Mouse (Mus musculus) thymus, adult 2 months (tissue): ENCODE measurements around the gene Iscu. TPM values are rescaled to one million over a fixed set of nuclear protein-coding genes. Genes with fewer than 3 reads are reported as not detected.

ENCODE experiments used
- DNase-seq: peaks from one replicate; pipeline ENCODE4 v3.0.0; 2021
- H3K27ac ChIP-seq: fragments of 200-500 bp; 2 replicates; pipeline ENCODE4 v1.5.1; 2012; ENCODE audit warnings: low read length, control low read depth; ENCODE audit not compliant: control insufficient read depth, insufficient read depth
- H3K27me3 ChIP-seq: fragments of 200-500 bp; 2 replicates; pipeline ENCODE4 v1.6.1; 2012; ENCODE audit warnings: mild to moderate bottlenecking, low read length, moderate library complexity, mixed read lengths; ENCODE audit not compliant: control insufficient read depth, insufficient read depth
- H3K36me3 ChIP-seq: fragments of 200-500 bp; 2 replicates; pipeline ENCODE4 v1.6.1; 2012; ENCODE audit warnings: mild to moderate bottlenecking, low read length, moderate library complexity; ENCODE audit not compliant: control insufficient read depth, insufficient read depth
- H3K4me1 ChIP-seq: fragments of 200-500 bp; replicated peaks from 2 replicates; pipeline ENCODE4 v1.6.1; 2012; ENCODE audit warnings: low read length; ENCODE audit not compliant: control insufficient read depth, insufficient read depth
- H3K4me3 ChIP-seq: fragments of 200-500 bp; 2 replicates; pipeline ENCODE4 v1.5.1; 2012; ENCODE audit warnings: mild to moderate bottlenecking, low read length, control low read depth, moderate library complexity; ENCODE audit not compliant: control insufficient read depth, insufficient read depth
- CTCF ChIP-seq: fragments of 200-500 bp; IDR thresholded peaks from 2 replicates; pipeline ENCODE4 v1.5.1; 2012; ENCODE audit warnings: mild to moderate bottlenecking, control low read depth, low read length, moderate library complexity, borderline replicate concordance; ENCODE audit not compliant: control insufficient read depth, poor library complexity, insufficient read depth; ENCODE audit errors: extremely low read depth
- POLR2A ChIP-seq: fragments of 200-500 bp; IDR thresholded peaks from 2 replicates; pipeline ENCODE4 v1.6.1; 2012; ENCODE audit warnings: mild to moderate bottlenecking, low read length, control low read depth, moderate library complexity; ENCODE audit not compliant: control insufficient read depth, poor library complexity, insufficient read depth; ENCODE audit errors: extremely low read depth
- WGBS: fragments of 180-500 bp; shearing (Covaris S2); methylation state at CpG from one replicate; pipeline ENCODE4 v1.1.7; 2018; 5-methylcytosine and 5-hydroxymethylcytosine counted together
- polyA plus RNA-seq: library from polyadenylated mRNA; depleted of rRNA; stranded (reverse); fragments of >200 nt; gene quantifications from 2 replicates; pipeline ENCODE4 v1.2.3, GENCODE M21; 2012

The Iscu gene
- polyA plus RNA-seq, 1 experiment: 93.7 TPM

DNA sequence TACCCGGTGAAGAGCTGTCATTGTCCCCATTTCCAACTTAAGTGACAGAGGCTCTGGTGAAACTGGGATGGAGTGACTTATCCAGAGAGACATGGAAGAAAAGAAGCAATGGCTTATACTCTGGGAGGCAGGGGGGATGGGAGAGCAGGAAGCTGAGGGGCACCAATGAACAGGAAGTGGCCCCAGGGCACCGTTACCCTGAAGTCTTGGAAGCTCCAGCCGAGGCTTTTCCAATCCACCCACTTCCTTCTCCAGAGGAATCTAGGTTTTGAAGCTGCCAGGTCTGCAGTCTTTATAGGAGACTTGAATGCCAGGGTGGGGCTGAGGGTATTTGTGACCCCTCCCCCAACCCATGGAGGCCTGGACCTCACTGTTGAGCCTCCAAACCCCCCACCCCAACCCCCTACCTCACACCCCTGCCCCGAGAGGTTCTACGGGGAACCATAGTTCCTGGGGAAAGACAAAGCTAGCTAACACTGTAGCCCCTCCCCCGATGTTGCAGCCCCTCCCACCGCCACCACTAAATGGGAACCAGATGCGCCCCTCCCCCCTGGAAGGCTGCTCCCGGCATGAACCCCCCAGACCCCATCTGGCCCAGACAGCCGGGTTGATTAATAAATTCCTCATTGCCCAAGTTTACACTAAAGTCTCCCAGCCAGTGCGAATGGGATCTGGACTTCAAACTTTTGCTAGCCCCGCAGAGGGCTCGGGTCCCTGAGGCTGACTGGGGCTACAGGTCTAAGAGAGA is 24.0 kb downstream of the Iscu start:
- TF ChIP-seq CTCF (no peak), POLR2A (no peak)
- no peaks in the 10 kb centered on the region for H3K36me3 ChIP-seq
- no peaks in the 10 kb centered on the region for H3K27me3 ChIP-seq
- WGBS: 18% methylated on average over 13 of the region's 13 CpGs
- peaks cover 15% of the 10 kb centered on the region for H3K4me1 ChIP-seq
- H3K4me3 ChIP-seq: no peak overlapping the region
- no peak overlapping the region for H3K27ac ChIP-seq
- DNase-seq: no peak

DNA sequence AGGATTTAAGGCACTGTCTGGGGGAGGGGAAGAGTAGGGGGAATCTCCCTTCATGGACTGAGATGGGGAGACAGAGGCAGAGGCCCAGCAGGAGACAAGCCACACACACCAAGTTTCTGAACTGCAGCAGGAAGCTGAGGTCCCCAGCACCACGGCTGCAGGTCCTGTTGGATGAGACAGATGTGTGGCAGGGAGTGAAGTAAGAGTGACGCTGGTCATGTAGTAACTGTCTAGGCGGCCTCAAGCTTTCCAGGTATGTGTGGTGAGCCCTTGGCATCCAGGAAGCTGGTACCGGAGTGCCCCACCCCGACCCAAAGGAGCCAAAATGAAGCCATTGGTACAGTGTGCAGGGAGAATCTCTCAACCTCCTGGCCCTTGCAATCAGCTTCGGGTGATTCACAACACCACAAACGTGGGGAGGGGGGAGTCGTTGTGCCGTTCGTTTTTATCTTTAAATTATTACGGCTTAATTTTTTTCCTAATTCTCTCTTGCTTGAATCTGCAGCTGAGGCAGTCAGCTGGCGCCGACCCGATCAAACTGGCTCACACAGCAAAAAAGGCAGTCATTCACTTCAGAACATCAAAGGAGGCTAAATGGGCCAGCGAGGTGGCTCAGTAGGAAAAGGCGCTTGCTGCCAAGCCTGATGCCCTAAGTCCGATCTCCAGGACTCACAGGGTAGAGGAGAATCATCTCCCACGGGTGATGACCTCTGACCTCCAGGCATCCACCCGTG is 24.8 kb downstream of the Iscu start:
- no peak overlapping the region for H3K4me3 ChIP-seq
- peaks cover 15% of the 10 kb centered on the region for H3K4me1 ChIP-seq
- TF ChIP-seq CTCF: no peak
- TF ChIP-seq POLR2A: no peak
- no peak overlapping the region for H3K27ac ChIP-seq
- no peak for DNase-seq
- H3K27me3 ChIP-seq: no peaks in the 10 kb centered on the region
- WGBS: 49% methylated on average over 19 of the region's 19 CpGs
- no peaks in the 10 kb centered on the region for H3K36me3 ChIP-seq

DNA sequence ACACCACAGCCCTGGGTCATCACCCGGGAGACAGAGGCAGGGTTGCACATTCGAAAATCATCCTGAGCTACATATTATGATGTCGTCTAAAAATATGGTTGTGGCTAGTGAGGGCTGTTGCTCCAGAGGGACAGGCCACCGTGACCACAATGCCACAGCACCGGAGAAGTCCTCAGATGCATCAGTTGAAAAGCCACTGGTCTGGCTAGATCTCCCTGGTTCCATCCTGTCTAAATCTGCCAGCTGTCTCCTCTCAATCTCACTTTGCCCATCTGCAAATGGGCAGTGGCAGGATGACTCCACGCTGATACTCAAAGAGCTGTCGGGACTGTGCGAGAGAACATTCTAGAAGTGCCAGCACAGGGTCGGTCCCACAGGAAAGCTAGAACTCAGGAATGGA is 26.0 kb downstream of the Iscu start:
- no peak overlapping the region for H3K4me3 ChIP-seq
- no peaks in the 10 kb centered on the region for H3K27me3 ChIP-seq

DNA sequence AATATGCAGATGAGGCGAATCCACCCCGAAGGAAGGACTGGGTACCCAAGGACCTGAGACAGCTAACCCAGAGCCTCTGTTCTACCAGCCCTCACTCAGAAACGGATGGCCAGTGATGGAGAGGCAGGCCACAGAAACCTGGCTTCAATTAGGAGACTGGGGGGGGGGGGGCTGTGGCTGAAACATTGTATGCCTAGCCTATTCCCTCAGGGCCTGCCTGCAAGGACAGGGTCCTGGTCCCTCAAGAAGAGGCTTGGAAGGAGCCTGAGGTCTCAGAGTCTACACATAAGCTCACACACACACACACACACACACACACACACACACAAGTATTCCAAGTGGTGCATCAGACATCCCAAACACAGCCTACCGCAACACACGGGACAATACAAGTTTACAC is 27.1 kb downstream of the Iscu start:
- TF ChIP-seq CTCF (no peak), POLR2A (no peak)
- no peaks in the 10 kb centered on the region for H3K27me3 ChIP-seq
- 89% methylated on average over 5 of the region's 5 CpGs for WGBS

More for the DNA sequence above, 26.0 kb downstream of the Iscu start:
- H3K36me3 ChIP-seq: no peaks in the 10 kb centered on the region
- H3K27ac ChIP-seq: no peak overlapping the region
- peaks cover 15% of the 10 kb centered on the region for H3K4me1 ChIP-seq
- TF ChIP-seq CTCF (no peak), POLR2A (no peak)
- no peak for DNase-seq
- 40% methylated on average over 9 of the region's 9 CpGs for WGBS

DNA sequence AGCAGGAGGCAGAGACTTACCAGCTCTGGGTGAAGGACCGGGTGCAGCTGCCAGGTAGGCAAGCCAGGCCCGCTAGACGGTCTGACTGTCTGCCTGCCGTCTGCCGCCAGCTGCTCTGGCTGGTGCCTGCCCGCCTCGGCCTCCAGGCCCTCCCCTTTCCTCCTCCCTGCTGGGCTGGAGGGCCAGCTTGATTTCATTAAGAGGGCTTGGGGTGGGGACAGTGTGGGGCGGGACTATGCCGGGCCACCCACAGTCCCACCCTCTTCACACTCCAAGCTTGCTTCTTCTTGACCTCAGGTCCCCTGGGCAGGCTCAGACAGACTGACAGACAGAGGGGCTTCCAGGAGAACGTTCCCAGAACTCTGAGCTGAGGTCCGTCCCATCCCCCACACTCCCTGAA is 27.7 kb downstream of the Iscu start, which contains the start of gene Tmem119:
Tmem119 (minus strand) TSS at position 237 of the 400 bp plus-strand sequence.
- WGBS: 12% methylated on average over 11 of the region's 11 CpGs
- no peak for DNase-seq
- no peak within 1 kb of the TSS for H3K4me3 ChIP-seq
- peaks cover 24% of the 10 kb centered on the region for H3K4me1 ChIP-seq
- H3K27me3 ChIP-seq: no peaks in the 10 kb centered on the region
- TF ChIP-seq CTCF (no peak), POLR2A (no peak)
- no peaks in the 10 kb centered on the region for H3K36me3 ChIP-seq
- no peak within 1 kb of the TSS for H3K27ac ChIP-seq

More for the DNA sequence above, 27.1 kb downstream of the Iscu start:
- Histone ChIP-seq H3K4me3 (no peak overlapping the region), H3K36me3 (no peaks in the 10 kb centered on the region), H3K4me1 (peaks cover 24% of the 10 kb centered on the region), H3K27ac (no peak overlapping the region)
- DNase-seq: no peak

DNA sequence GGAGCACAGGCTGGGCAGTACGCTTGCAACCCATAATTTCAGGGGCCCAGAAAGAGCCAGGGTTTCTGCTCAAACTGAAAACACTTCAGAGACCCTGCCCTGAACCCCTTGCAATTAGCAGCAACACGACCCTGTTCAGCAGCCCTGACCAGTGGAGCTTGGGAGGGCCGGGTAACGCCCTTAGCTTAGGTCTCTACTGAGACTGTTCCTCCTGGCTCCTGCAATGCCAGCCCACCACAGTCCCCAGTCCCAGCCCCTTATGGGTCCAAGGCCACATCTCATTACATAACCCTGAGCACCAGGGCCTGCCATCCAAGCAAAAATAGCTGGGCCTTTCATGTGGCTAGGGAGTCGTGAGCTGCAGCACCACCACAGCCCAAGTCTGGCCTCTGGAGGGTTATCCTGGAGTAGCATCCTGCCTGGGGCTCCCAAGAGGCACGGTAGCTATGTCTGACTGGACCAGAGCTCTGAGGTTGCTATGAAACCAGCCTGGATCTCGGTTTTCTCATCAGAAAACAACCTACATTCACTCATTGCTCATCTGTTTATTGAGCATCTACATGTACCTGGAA is 31.9 kb downstream of the Iscu start:
- WGBS: 41% methylated on average over 7 of the region's 7 CpGs
- Histone ChIP-seq H3K4me3 (no peak overlapping the region), H3K27me3 (no peaks in the 10 kb centered on the region), H3K4me1 (peaks cover 9% of the 10 kb centered on the region; the same call in 1 of the 2 replicates), H3K36me3 (no peaks in the 10 kb centered on the region), H3K27ac (no peak overlapping the region)
- TF ChIP-seq CTCF (no peak), POLR2A (no peak)
- DNase-seq: no peak
